Mouse (Mus musculus) forebrain, postnatal 0 days (tissue): Measurements from ENCODE around the gene Ap2b1. TPM values are rescaled to one million over a fixed set of nuclear protein-coding genes. Genes with fewer than 3 reads are reported as not detected.

Source experiments
- ATAC-seq: fragments of 200-750 bp; cut with Nextera tagmentation; 2 replicates; pipeline ENCODE4 v1.8.0; 2017; ENCODE audit warnings: mild to moderate bottlenecking, moderate library complexity
- DNase-seq: peaks from one replicate; pipeline ENCODE4 v3.0.0-alpha.2; 2015
- H3K27ac ChIP-seq: fragments of 300-500 bp; sonication (generic); 2 replicates; pipeline ENCODE4 v1.5.1; 2014; ENCODE audit warnings: low read depth, mild to moderate bottlenecking, antibody characterized with exemption, low read length, moderate library complexity, mixed read lengths
- H3K27me3 ChIP-seq: fragments of 300-500 bp; sonication (generic); 2 replicates; pipeline ENCODE4 v1.6.1; 2014; ENCODE audit warnings: mild to moderate bottlenecking, low read length, mixed read lengths; ENCODE audit not compliant: insufficient read depth
- H3K36me3 ChIP-seq: fragments of 300-500 bp; sonication (generic); 2 replicates; pipeline ENCODE4 v1.6.1; 2014; ENCODE audit warnings: mild to moderate bottlenecking, moderate library complexity; ENCODE audit not compliant: insufficient read depth
- H3K4me1 ChIP-seq: fragments of 300-500 bp; sonication (generic); 2 replicates; pipeline ENCODE4 v1.6.1; 2014; ENCODE audit warnings: antibody characterized with exemption; ENCODE audit not compliant: insufficient read depth
- H3K4me2 ChIP-seq: fragments of 300-500 bp; sonication (generic); 2 replicates; pipeline ENCODE4 v1.6.1; 2014; ENCODE audit warnings: low read depth, mild to moderate bottlenecking, moderate library complexity
- H3K4me3 ChIP-seq: fragments of 300-500 bp; sonication (generic); 2 replicates; pipeline ENCODE4 v1.5.1; 2014; ENCODE audit warnings: low read depth, low read length, mixed read lengths
- H3K9ac ChIP-seq: fragments of 300-500 bp; sonication (generic); 2 replicates; pipeline ENCODE4 v1.6.1; 2014; ENCODE audit warnings: mild to moderate bottlenecking
- H3K9me3 ChIP-seq: fragments of 300-500 bp; sonication (generic); 2 replicates; pipeline ENCODE4 v1.6.1; 2016; ENCODE audit warnings: low read length
- CTCF ChIP-seq: sonication (generic); IDR thresholded peaks from 2 replicates; pipeline ENCODE4 v1.5.1; 2016; ENCODE audit warnings: antibody characterized with exemption, control low read depth, low read depth
- WGBS: fragments of 180-500 bp; shearing (Covaris S2); extraction: QIAGEN DNeasy Blood & Tissue Kit; methylation state at CpG from one replicate; pipeline ENCODE4 v1.1.7; 2014; 5-methylcytosine and 5-hydroxymethylcytosine counted together
- polyA plus RNA-seq: library from polyadenylated mRNA; unstranded; fragments of >200 nt; fragmentation: Nextera tagmentation; extraction: Ambion mirVana; gene quantifications from 2 replicates; pipeline ENCODE4 v1.2.1, GENCODE M21; 2015
- total RNA-seq: library from RNA; depleted of rRNA; stranded (reverse); fragments of >200 nt; gene quantifications from 2 replicates; pipeline ENCODE4 v1.2.3, GENCODE M21; 2014

The Ap2b1 gene
- total and polyA plus RNA-seq, 2 experiments from 2014 or later: 110 to 230 TPM

- no peak overlapping the region for H3K9ac ChIP-seq
- H3K4me3 ChIP-seq: no peak overlapping the region
- H3K4me2 ChIP-seq: no peak overlapping the region
- TF ChIP-seq CTCF: no peak
- H3K27me3 ChIP-seq: no peaks in the 10 kb centered on the region
- no peak for DNase-seq
- peaks cover 24% of the 10 kb centered on the region for H3K36me3 ChIP-seq
- 42% methylated on average over 5 of the region's 5 CpGs for WGBS
- no peaks in the 10 kb centered on the region for H3K9me3 ChIP-seq
- ATAC-seq: no peak
- H3K4me1 ChIP-seq: no peaks in the 10 kb centered on the region
- no peak overlapping the region for H3K27ac ChIP-seq
Observed at GRCm38 (mm10) chr11:83355428-83355827, 56.6 kb downstream of the Ap2b1 start.

GRCm38 (mm10) chr11:83357421-83357820 lies 58.6 kb downstream of the Ap2b1 start:
- peak; percentile 65 for ATAC-seq
- 65% methylated on average over 3 of the region's 3 CpGs for WGBS
- Histone ChIP-seq H3K4me3 (no peak overlapping the region), H3K4me1 (no peaks in the 10 kb centered on the region), H3K27ac (no peak overlapping the region), H3K27me3 (no peaks in the 10 kb centered on the region), H3K4me2 (no peak overlapping the region), H3K9me3 (no peaks in the 10 kb centered on the region), H3K36me3 (peaks cover 14% of the 10 kb centered on the region), H3K9ac (no peak overlapping the region)
- peak; percentile 74 for TF ChIP-seq CTCF
- peak; percentile 66 for DNase-seq

GRCm38 (mm10) chr11:83364656-83365055 lies 65.8 kb downstream of the Ap2b1 start:
- peaks cover 48% of the 10 kb centered on the region for H3K36me3 ChIP-seq
- no peaks in the 10 kb centered on the region for H3K9me3 ChIP-seq
- ATAC-seq (no peak), DNase-seq (no peak)
- H3K4me2 ChIP-seq: no peak overlapping the region
- TF ChIP-seq CTCF: no peak
- H3K27ac ChIP-seq: no peak overlapping the region
- no peaks in the 10 kb centered on the region for H3K27me3 ChIP-seq
- H3K4me1 ChIP-seq: no peaks in the 10 kb centered on the region
- no peak overlapping the region for H3K9ac ChIP-seq
- 91% methylated on average over 6 of the region's 6 CpGs for WGBS
- no peak overlapping the region for H3K4me3 ChIP-seq

- Histone ChIP-seq H3K4me1 (no peaks in the 10 kb centered on the region), H3K36me3 (peaks cover 64% of the 10 kb centered on the region), H3K4me3 (no peak overlapping the region), H3K9me3 (no peaks in the 10 kb centered on the region), H3K4me2 (no peak overlapping the region), H3K9ac (no peak overlapping the region), H3K27ac (no peak overlapping the region), H3K27me3 (no peaks in the 10 kb centered on the region)
- no peak for DNase-seq
- ATAC-seq: no peak
- WGBS: 61% methylated on average over 4 of the region's 4 CpGs
- TF ChIP-seq CTCF: no peak
Observed at GRCm38 (mm10) chr11:83371267-83371666, 72.4 kb downstream of the Ap2b1 start.

DNA sequence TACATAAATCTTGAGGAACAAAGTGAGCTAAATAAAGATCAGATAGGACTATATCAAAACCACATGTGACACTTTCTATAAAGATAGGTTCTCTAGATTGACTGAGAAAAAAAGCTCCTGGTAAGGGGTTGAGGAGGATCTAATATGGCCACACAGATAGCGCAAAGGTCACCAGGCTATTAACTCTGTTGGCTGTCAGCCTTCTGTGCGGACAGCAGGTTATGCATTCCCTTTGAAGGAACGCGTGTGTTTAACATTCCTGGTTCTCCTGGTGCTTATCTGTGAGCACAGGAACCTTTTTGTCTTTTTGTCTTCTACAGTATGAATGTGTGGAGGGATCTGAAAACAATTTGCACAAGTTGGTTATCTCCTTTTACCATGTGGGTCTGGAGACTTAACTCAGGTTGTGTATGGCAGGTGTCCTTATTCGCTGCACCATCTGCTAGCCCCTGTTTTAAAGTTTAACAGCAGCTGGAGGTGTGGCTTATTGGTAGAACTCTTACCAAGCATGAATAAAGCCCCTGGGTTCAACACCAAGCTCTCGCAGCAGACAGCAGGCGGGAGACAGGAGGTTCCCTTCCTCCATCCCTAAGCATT lies 81.0 kb downstream of the Ap2b1 start:
- no peak overlapping the region for H3K4me2 ChIP-seq
- no peaks in the 10 kb centered on the region for H3K4me1 ChIP-seq
- WGBS: 86% methylated on average over 7 of the region's 7 CpGs
- ATAC-seq: no peak
- peaks cover 28% of the 10 kb centered on the region for H3K36me3 ChIP-seq
- H3K9ac ChIP-seq: no peak overlapping the region
- no peaks in the 10 kb centered on the region for H3K9me3 ChIP-seq
- H3K4me3 ChIP-seq: no peak overlapping the region
- no peak for TF ChIP-seq CTCF
- no peaks in the 10 kb centered on the region for H3K27me3 ChIP-seq
- no peak for DNase-seq
- H3K27ac ChIP-seq: no peak overlapping the region

DNA sequence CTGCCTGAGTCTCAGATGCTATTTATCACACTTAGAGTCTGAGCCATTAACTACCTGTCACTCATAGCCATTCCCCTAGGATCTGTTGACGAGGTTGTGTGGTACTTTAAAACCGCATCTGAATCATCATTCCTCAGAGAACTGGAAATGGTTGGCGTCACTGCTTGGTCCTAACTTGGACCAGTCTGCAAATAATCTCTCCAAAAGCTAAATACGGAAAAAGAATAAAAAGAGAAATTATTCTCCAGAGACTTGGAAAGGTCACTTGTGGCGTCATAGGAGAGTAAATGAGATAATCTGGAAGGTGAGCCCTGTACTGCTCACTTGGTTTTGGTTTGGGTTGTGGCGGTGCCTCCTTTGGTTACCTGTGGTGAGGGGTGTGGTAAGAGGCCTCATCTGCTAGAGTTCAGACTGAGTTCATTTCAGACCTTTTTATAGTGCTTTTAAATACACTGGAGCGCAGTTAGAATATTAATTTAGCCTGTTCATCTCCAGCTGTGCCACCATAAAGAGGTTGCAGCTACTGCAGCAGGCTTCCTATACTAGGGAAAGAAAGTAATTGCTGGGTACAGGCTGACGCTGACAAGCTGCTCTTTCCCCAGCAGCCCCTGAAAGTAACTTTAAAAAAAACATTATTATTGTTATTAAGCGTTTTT lies 84.2 kb downstream of the Ap2b1 start:
- H3K9ac ChIP-seq: no peak overlapping the region
- H3K4me3 ChIP-seq: no peak overlapping the region
- WGBS: 33% methylated on average over 9 of the region's 9 CpGs
- no peaks in the 10 kb centered on the region for H3K27me3 ChIP-seq
- peak; percentile 24 for DNase-seq
- no peaks in the 10 kb centered on the region for H3K9me3 ChIP-seq
- ATAC-seq: peak; percentile 92
- H3K36me3 ChIP-seq: peaks cover 24% of the 10 kb centered on the region
- 0 out of 2 replicates have a peak, but pooled peaks cover 6% of the 10 kb centered on the region for H3K4me1 ChIP-seq
- H3K27ac ChIP-seq: peak overlapping the region; percentile 67
- H3K4me2 ChIP-seq: no peak overlapping the region
- no peak for TF ChIP-seq CTCF

GRCm38 (mm10) chr11:83383532-83383887 lies 84.7 kb downstream of the Ap2b1 start:
- no peak for TF ChIP-seq CTCF
- no peak overlapping the region for H3K9ac ChIP-seq
- 51% methylated on average over 1 of the region's 1 CpGs for WGBS

More at GRCm38 (mm10) chr11:83383532-83383887, 84.7 kb downstream of the Ap2b1 start:
- ATAC-seq (peak; percentile 36; the same call in 1 of the 2 replicates), DNase-seq (no peak)
- 0 out of 2 replicates have a peak overlapping the region, but pooled peaks have one; percentile 42 for H3K27ac ChIP-seq
- H3K4me1 ChIP-seq: 0 out of 2 replicates have a peak, but pooled peaks cover 6% of the 10 kb centered on the region
- no peaks in the 10 kb centered on the region for H3K27me3 ChIP-seq
- no peaks in the 10 kb centered on the region for H3K9me3 ChIP-seq
- no peak overlapping the region for H3K4me2 ChIP-seq
- H3K36me3 ChIP-seq: peaks cover 19% of the 10 kb centered on the region
- no peak overlapping the region for H3K4me3 ChIP-seq
